Mouse (Mus musculus) heart, postnatal 4 days (tissue): ENCODE data around the gene Tmem205. TPM values are rescaled to one million over a fixed set of nuclear protein-coding genes. Genes with fewer than 3 reads are reported as not detected.

Experiments used
- DNase-seq: peaks from one replicate; pipeline ENCODE4 v3.0.0; 2021
- total RNA-seq, 2 experiments: library from RNA; stranded (reverse); gene quantifications; 2 replicates each; pipeline ENCODE4 v1.2.3; 2021

Tmem205 gene
- total RNA-seq, result 10 to 100 TPM; 20.1 to 21.3 TPM

DNA sequence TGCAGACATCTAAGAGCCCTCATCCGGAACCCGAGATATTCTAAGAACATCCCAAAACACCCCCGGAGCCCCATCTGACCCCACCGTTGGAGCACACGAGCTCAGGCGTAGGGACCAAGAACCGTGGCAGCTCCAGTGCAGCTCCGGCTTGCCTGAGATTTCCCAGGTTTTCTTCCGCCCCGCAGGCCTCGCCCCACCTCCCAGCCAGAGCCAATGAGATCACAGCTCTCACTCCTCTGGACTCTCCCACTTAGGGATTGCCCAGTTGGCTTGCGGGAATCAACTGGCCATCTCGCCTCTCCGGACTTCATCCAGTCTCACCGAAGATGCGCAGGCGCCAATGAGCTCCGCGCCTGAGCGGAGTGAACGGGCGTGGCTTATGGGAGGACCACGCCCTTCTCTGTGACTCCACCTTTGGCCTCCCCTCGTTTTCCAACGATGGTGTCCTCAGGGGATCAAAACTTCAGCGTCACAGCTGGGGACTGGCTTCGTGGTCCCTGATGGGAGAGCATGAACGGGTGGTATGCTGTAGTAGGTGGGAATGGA is at the start of gene Tmem205, which contains the start of gene Ccdc159:
Tmem205 (minus strand) TSS at position 349 of the 546 bp plus-strand sequence.
Ccdc159 (plus strand) TSS at position 264 of the 546 bp plus-strand sequence.
- peak; percentile 92 for DNase-seq

- no peak for DNase-seq
Measured at GRCm38 (mm10) chr9:21976626-21977175, 49.3 kb upstream of the Tmem205 start.

- DNase-seq, result no peak
Measured at GRCm38 (mm10) chr9:21969304-21969703, 41.9 kb upstream of the Tmem205 start.

- no peak for DNase-seq
Measured at GRCm38 (mm10) chr9:21968883-21969282, 41.5 kb upstream of the Tmem205 start.

DNA sequence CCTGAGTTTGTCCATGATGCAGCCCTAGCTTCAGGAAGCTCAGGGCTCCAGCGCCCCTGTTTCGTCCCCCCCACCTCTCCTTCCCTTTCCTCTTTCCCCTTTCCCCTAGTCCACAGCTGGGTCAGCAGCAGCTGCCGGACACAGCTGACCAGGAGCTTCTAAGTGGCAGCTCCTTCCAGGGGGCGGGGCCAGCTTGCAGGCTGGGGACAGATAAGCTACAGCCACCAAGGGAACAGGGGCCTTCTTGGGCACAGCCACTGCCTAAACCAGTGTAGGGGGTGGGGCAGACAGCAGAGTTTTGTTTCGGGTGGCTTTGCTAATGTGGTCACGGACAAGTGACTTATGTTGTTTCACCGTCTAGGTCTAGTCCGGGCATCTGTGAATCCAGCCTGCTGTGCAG is 36.1 kb upstream of the Tmem205 start, which contains the start of gene Epor:
Epor (minus strand) TSS at position 90 of the 400 bp plus-strand sequence.
- DNase-seq, result peak; percentile 68

GRCm38 (mm10) chr9:21962416-21963059 is 35.2 kb upstream of the Tmem205 start:
- DNase-seq, result peak; percentile 66

GRCm38 (mm10) chr9:21962010-21962409 is 34.7 kb upstream of the Tmem205 start:
- no peak for DNase-seq

DNA sequence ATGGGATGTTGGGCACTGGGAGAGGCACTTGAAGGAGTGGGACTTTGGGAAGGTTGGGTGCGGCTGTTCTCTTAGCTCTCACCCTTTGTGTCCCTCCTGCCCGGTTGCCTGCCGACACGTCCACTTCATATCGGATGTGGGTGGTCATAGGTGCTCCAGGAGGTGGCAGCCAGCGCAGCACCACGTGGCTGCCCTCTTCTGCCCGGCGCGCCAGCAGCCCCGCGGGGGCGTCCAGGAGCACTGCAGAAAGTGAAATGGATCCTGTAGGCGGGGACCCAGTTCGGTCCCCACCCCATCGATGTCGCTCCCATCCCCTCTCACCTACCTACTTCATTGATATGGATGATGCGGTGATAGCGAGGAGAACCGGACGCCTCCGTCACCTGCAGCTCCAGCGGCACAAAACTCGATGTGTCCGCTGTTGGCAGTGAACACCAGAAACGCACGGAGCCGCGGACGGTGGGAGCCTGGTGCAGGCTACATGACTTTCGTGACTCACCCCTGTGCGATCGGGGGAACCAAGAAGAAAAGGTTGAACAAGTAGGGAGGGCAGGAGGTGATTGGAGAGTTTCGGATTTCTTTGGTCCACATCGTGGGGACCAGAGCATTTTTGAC is 34.1 kb upstream of the Tmem205 start:
- DNase-seq, result no peak

DNA sequence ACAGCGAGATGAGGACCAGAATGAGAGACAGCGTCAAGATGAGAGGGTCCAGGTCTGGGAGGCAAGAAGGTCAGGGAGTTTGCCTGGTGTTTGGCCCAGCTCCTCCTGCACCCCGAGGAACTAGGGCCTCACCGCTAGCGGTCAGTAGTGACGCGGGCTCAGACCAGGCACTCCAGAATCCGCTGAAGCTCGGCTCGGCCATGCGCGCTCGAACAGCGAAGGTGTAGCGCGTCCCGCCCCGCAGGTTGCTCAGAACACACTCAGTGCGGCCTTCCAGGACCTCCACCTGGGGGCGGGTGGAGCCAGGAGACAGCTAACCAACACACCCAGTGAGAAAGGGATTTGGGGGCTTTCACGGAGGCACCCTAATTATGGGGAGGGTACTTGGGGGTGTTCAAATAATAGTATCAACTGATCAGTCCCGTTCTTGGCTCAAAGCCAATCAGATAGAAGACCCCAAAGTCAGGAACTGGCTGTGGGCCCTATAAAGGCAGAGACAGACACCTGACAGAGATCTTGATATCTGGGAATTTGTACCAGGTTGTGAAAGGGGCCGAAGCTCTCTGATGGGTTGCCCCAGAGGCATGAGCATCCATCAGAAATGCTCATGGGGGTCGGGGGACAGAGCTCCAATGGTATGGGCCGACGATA is 33.3 kb upstream of the Tmem205 start:
- DNase-seq, result peak; percentile 30

DNA sequence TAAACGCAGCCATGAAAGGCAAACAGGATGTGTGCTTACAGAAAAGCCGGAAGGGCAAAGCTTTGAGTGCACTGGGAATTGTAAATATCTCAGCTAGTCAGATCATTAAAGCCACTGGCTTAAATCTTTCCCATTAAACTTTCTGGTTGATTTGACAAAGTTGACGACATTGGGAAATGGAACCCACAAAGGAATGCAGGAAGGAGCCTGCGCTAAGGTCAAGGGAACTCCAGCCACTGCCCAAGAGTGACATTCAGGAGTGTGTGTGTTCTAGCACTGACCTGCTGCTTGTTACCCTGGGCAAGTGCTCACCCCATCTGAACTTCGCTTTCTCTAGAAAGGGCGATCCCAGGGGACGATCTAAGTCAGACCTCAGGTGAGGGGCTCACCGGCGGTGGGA is 32.8 kb upstream of the Tmem205 start:
- DNase-seq, result no peak

DNA sequence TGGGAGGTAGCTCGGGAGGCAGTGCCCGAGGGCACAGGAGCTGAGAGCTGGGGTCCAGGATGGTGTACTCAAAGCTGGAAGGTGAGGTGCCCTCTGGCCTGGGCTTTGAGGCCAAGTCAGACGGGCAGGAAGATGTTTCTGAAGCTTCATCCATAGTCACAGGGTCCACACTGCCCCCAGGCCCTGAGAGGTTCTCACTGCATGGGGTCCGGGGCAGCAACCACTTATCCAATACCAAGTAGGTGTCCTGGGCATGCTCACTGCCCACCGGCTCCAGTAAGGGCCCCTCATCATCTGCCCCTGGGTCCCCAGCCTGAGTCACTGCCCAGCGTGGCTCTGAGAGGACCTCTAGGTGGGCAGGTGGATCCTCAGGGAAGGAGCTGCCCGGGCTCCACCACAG is 31.9 kb upstream of the Tmem205 start:
- no peak for DNase-seq

GRCm38 (mm10) chr9:21958372-21958771 is 31.0 kb upstream of the Tmem205 start:
- DNase-seq, result no peak

DNA sequence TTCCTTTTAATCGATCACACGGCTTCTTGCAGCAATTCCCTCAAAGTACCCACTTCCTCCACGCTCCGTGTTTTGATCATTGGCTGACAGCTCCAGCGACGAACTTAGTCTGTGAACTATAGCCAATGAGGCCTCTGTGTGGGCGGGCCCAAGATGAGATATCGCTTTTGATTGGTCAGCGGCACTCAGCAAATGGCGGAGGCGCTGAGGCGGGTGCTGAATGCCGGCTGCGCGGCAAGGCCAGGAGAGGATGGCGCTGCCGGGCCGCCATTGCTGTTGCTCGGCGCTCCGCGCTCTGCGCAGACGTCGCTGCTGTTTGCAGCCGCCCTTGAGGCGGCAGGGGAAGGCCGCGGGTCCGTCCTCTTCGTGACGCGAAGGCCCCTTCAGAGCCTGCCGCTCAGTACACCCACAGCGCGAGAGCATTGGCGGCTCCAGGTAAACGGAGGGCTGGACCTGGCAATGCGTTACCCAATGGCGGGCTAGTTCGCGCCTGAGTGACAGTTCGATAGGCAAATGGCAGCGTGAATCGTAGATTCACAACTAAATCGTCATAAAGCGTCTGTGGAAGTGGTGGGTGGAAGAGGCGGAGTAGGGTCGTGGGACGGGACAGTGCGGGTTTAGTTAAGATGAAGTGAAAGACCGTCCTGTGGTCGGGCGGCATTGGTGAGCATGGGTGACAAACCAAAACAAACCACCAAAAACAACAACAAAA is 28.4 kb upstream of the Tmem205 start, which contains the start of gene Swsap1:
Swsap1 (plus strand) TSS at position 186 of the 712 bp plus-strand sequence.
- peak; percentile 99 for DNase-seq

DNA sequence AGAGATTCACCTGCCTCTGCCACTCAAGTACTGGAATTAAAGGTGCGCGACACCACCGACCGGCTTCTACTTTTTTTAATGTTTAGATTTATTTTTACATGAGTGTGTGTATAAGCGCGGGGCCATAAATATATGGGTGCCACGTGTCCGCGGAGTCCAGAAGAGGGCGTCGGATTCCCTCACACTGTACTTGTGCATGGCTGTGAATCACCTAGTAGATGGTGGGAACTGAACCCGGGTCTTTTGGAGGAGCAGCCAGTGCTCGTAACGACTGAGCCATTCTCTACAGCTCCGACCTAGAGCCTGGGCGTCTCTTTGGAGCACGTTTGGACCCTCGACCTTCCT is 27.8 kb upstream of the Tmem205 start:
- DNase-seq, result no peak

DNA sequence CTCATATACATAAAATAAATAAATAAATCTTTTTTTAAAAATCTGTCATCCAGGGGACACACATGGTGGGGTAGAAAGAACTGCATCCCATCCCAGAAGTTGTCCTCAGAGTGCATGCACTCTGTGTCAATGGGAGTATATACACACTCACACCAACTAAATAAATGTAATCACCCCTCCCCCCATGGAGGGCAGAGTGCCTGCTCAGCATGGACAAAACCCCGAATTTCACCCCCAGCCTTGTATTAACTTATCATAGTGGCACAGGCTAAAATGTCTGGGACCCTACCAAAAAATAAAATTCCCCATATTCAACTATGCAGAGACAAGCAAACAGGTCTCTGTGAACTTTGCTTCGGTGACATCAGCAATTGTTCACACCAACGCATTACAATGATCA is 27.3 kb upstream of the Tmem205 start:
- DNase-seq, result no peak

DNA sequence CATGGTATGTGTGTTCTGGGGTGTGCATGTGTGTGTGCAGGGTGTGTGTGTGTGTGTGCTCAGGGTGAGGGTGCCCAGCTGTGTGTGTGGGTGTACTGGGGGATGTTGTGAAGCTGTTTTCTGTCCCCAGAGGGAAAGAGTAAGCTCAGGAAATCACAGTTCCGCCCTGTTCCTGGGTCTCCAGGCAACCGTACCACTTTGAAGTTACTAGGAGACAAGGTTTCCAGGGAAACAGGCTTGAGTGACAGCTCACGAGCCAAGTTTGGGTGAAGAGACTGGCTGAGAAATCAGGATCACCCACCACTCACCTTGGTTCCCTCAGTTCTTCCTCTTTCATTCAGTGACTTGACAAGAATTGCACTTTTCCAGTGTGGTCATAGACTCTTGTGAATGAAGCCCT is 26.2 kb upstream of the Tmem205 start:
- DNase-seq, result no peak

DNA sequence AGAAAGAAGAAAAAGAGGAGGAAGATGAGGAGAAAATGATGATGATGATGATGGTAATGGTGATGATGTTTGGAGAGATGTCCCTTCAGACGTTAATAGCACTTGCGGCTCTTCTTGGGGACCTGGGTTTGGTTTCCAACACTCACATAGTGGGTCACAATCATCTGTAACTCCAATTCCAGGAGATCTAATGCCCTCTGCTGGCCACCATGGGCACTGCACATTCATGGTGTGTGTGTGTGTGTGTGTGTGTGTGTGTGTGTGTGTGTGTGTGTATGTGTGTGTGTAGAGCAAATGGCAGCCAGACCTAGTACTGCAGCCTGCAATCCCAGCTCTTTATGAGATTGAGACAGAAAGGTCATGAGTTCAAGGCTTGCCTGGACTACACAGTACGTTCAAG is 24.6 kb upstream of the Tmem205 start:
- DNase-seq, result no peak

GRCm38 (mm10) chr9:21950322-21950721 is 23.0 kb upstream of the Tmem205 start:
- DNase-seq, result peak; percentile 87

- no peak for DNase-seq
Measured at GRCm38 (mm10) chr9:21948790-21949189, 21.4 kb upstream of the Tmem205 start.

- no peak for DNase-seq
Measured at GRCm38 (mm10) chr9:21948146-21948545, 20.8 kb upstream of the Tmem205 start.

- no peak for DNase-seq
Measured at GRCm38 (mm10) chr9:21947540-21948130, 20.3 kb upstream of the Tmem205 start.

GRCm38 (mm10) chr9:21944267-21944666 is 16.9 kb upstream of the Tmem205 start:
- no peak for DNase-seq
